Mouse (Mus musculus): ENCODE measurements around the gene Ralgapb.

DNA sequence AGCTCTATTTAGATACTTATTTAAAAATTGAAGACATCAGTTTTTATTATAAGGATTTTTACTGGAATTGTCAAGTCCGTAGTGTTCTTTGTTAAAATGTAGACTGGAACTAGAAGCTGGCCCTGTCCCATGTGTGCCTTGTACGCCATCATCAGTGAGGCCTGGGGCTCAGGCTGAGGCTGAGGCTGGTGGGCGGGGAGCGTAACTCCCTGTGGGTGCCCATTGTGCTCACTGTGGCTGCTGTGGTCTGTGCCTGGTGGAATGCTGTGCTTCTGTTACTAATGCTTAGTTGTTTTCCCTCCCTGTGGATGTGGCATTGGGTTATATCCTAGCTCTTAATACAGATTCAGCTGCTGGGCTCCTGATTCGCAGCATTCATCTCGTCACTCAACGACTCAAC lies 40.2 kb downstream of the Ralgapb start:
- no peak for TF ChIP-seq POLR2A (IDR thresholded peaks at IDR 0.05; ENCODE audit: insufficient read depth, low read length)
- no peak for TF ChIP-seq CTCF (IDR thresholded peaks at IDR 0.05; ENCODE audit: low read depth, low read length)
- no peak for TF ChIP-seq EP300 (IDR thresholded peaks at IDR 0.05; ENCODE audit: insufficient read depth, low read depth, low read length)
